Mouse (Mus musculus) lung, embryonic 16.5 days (tissue): ENCODE measurements at regions not wholly inside any gene's neighbourhood (a gene's known extent, or its start where the extent isn't known, plus 50 kb on each side); places are given as distances from the start of the nearest gene placed in this dataset.

Experiments
- ATAC-seq: fragments of 200-750 bp; cut with Nextera tagmentation; 2 replicates; pipeline ENCODE4 v1.8.0; 2017; ENCODE audit warnings: low read depth, mild to moderate bottlenecking, moderate library complexity
- H3K27ac ChIP-seq: fragments of 300-500 bp; sonication (generic); 2 replicates; pipeline ENCODE4 v1.5.1; 2014; ENCODE audit warnings: mild to moderate bottlenecking, control low read depth, low read length
- H3K27me3 ChIP-seq: fragments of 300-500 bp; sonication (generic); 2 replicates; pipeline ENCODE4 v1.6.1; 2014; ENCODE audit warnings: low read depth, low read length, mixed read lengths; ENCODE audit not compliant: control insufficient read depth, insufficient read depth
- H3K36me3 ChIP-seq: fragments of 300-500 bp; sonication (generic); 2 replicates; pipeline ENCODE4 v1.6.1; 2014; ENCODE audit warnings: low read length; ENCODE audit not compliant: control insufficient read depth, insufficient read depth
- H3K4me1 ChIP-seq: fragments of 300-500 bp; sonication (generic); replicated peaks from 2 replicates; pipeline ENCODE4 v1.6.1; 2014; ENCODE audit warnings: low read length, mixed read lengths; ENCODE audit not compliant: control insufficient read depth, insufficient read depth
- H3K4me2 ChIP-seq: fragments of 300-500 bp; sonication (generic); 2 replicates; pipeline ENCODE4 v1.6.1; 2014; ENCODE audit warnings: low read depth, low read length, control low read depth
- H3K4me3 ChIP-seq: fragments of 300-500 bp; sonication (generic); 2 replicates; pipeline ENCODE4 v1.5.1; 2014; ENCODE audit warnings: mild to moderate bottlenecking, low read length, control low read depth
- H3K9ac ChIP-seq: fragments of 300-500 bp; sonication (generic); 2 replicates; pipeline ENCODE4 v1.6.1; 2014; ENCODE audit warnings: low read length, control low read depth
- H3K9me3 ChIP-seq: fragments of 300-500 bp; sonication (generic); 2 replicates; pipeline ENCODE4 v1.6.1; 2016; ENCODE audit warnings: low read length; ENCODE audit not compliant: control insufficient read depth
- WGBS: fragments of 180-500 bp; shearing (Covaris S2); extraction: QIAGEN DNeasy Blood & Tissue Kit; methylation state at CpG from one replicate; pipeline ENCODE4 v1.1.7; 2014; 5-methylcytosine and 5-hydroxymethylcytosine counted together

GRCm38 (mm10) chr13:44321009-44321596, 408.2 kb upstream of the Jarid2 start:
- Histone ChIP-seq H3K4me3 (no peak overlapping the region), H3K9ac (no peak overlapping the region), H3K4me1 (no peaks in the 10 kb centered on the region), H3K27ac (no peak overlapping the region), H3K27me3 (no peaks in the 10 kb centered on the region), H3K4me2 (no peak overlapping the region), H3K36me3 (no peaks in the 10 kb centered on the region), H3K9me3 (no peaks in the 10 kb centered on the region)
- WGBS = 51% methylated on average over 16 of the region's 16 CpGs
- ATAC-seq = no peak

- Histone ChIP-seq H3K27ac (no peak overlapping the region), H3K9ac (no peak overlapping the region), H3K4me2 (no peak overlapping the region), H3K4me1 (peaks cover 3% of the 10 kb centered on the region; the same call in 1 of the 2 replicates), H3K4me3 (no peak overlapping the region), H3K9me3 (no peaks in the 10 kb centered on the region), H3K36me3 (no peaks in the 10 kb centered on the region), H3K27me3 (no peaks in the 10 kb centered on the region)
- WGBS = 78% methylated on average over 8 of the region's 8 CpGs
- ATAC-seq = no peak
Observed at GRCm38 (mm10) chr13:44328416-44328815, 400.9 kb upstream of the Jarid2 start.

GRCm38 (mm10) chr13:44329161-44329560, 400.1 kb upstream of the Jarid2 start:
- 0 out of 2 replicates have a peak, but pooled peaks have one; percentile 36 for ATAC-seq
- Histone ChIP-seq H3K9me3 (no peaks in the 10 kb centered on the region), H3K9ac (no peak overlapping the region), H3K36me3 (no peaks in the 10 kb centered on the region), H3K27ac (no peak overlapping the region), H3K27me3 (no peaks in the 10 kb centered on the region), H3K4me3 (no peak overlapping the region), H3K4me2 (no peak overlapping the region), H3K4me1 (peaks cover 3% of the 10 kb centered on the region; the same call in 1 of the 2 replicates)
- 55% methylated on average over 4 of the region's 4 CpGs for WGBS

- Histone ChIP-seq H3K27me3 (no peaks in the 10 kb centered on the region), H3K4me2 (no peak overlapping the region; the same call in 1 of the 2 replicates), H3K27ac (no peak overlapping the region), H3K4me1 (peaks cover 3% of the 10 kb centered on the region; the same call in 1 of the 2 replicates), H3K36me3 (no peaks in the 10 kb centered on the region), H3K4me3 (no peak overlapping the region), H3K9me3 (no peaks in the 10 kb centered on the region), H3K9ac (no peak overlapping the region)
- ATAC-seq = 0 out of 2 replicates have a peak, but pooled peaks have one; percentile 36
- WGBS = 42% methylated on average over 10 of the region's 10 CpGs
Observed at GRCm38 (mm10) chr13:44329701-44330100, 399.6 kb upstream of the Jarid2 start.

GRCm38 (mm10) chr13:44332716-44333240, 396.5 kb upstream of the Jarid2 start:
- 46% methylated on average over 11 of the region's 11 CpGs for WGBS
- H3K36me3 ChIP-seq = no peaks in the 10 kb centered on the region
- peaks cover 3% of the 10 kb centered on the region; the same call in 1 of the 2 replicates for H3K4me1 ChIP-seq
- no peak overlapping the region for H3K4me3 ChIP-seq
- H3K9ac ChIP-seq = no peak overlapping the region
- 0 out of 2 replicates have a peak, but pooled peaks have one; percentile 41 for ATAC-seq
- no peak overlapping the region; the same call in 1 of the 2 replicates for H3K4me2 ChIP-seq
- H3K27ac ChIP-seq = no peak overlapping the region
- no peaks in the 10 kb centered on the region for H3K9me3 ChIP-seq
- H3K27me3 ChIP-seq = no peaks in the 10 kb centered on the region

- Histone ChIP-seq H3K9me3 (no peaks in the 10 kb centered on the region), H3K9ac (no peak overlapping the region), H3K27ac (no peak overlapping the region), H3K4me2 (no peak overlapping the region), H3K27me3 (no peaks in the 10 kb centered on the region), H3K36me3 (no peaks in the 10 kb centered on the region), H3K4me1 (peaks cover 9% of the 10 kb centered on the region), H3K4me3 (no peak overlapping the region)
- peak; percentile 31; the same call in 1 of the 2 replicates for ATAC-seq
- WGBS = 20% methylated on average over 6 of the region's 6 CpGs
Observed at GRCm38 (mm10) chr13:44339061-44339741, 390.1 kb upstream of the Jarid2 start.

- Histone ChIP-seq H3K9me3 (no peaks in the 10 kb centered on the region), H3K36me3 (no peaks in the 10 kb centered on the region), H3K9ac (no peak overlapping the region), H3K27me3 (no peaks in the 10 kb centered on the region), H3K4me3 (no peak overlapping the region), H3K4me1 (no peaks in the 10 kb centered on the region), H3K4me2 (no peak overlapping the region), H3K27ac (no peak overlapping the region)
- whole genome bisulfite sequencing = 73% methylated on average over 6 of the region's 6 CpGs
- no peak for ATAC-seq
Observed at GRCm38 (mm10) chr13:44345094-44345493, 384.2 kb upstream of the Jarid2 start.

- no peaks in the 10 kb centered on the region for H3K27me3 ChIP-seq
- H3K27ac ChIP-seq = no peak overlapping the region
- no peaks in the 10 kb centered on the region for H3K36me3 ChIP-seq
- H3K4me2 ChIP-seq = no peak overlapping the region
- no peak for ATAC-seq
- H3K9ac ChIP-seq = no peak overlapping the region
- no peak overlapping the region for H3K4me3 ChIP-seq
- no peaks in the 10 kb centered on the region for H3K4me1 ChIP-seq
- no peaks in the 10 kb centered on the region for H3K9me3 ChIP-seq
- 68% methylated on average over 4 of the region's 4 CpGs for WGBS
Observed at GRCm38 (mm10) chr13:44346636-44347035, 382.6 kb upstream of the Jarid2 start.

GRCm38 (mm10) chr13:44347662-44348061, 381.6 kb upstream of the Jarid2 start:
- Histone ChIP-seq H3K9ac (no peak overlapping the region), H3K36me3 (no peaks in the 10 kb centered on the region), H3K4me2 (no peak overlapping the region), H3K27me3 (no peaks in the 10 kb centered on the region), H3K4me1 (no peaks in the 10 kb centered on the region), H3K9me3 (no peaks in the 10 kb centered on the region), H3K4me3 (no peak overlapping the region), H3K27ac (no peak overlapping the region)
- ATAC-seq = no peak
- WGBS = 61% methylated on average over 9 of the region's 9 CpGs
